Mouse (Mus musculus): Measurements from ENCODE around the gene Strn. TPM values are rescaled to one million over a fixed set of nuclear protein-coding genes. Genes with fewer than 3 reads are reported as not detected.

Gene Strn
- polyA plus RNA-seq, 1 experiment from 2014 or later: 5.8 TPM

- Histone ChIP-seq H3K36me3 (no peaks in the 10 kb centered on the region), H3K9ac (replicated peaks) (no peak overlapping the region), H3K4me1 (peaks cover 1% of the 10 kb centered on the region), H3K27ac (replicated peaks) (no peak overlapping the region), H3K4me2 (replicated peaks) (no peak overlapping the region), H3K27me3 (no peaks in the 10 kb centered on the region), H3K9me3 (no peaks in the 10 kb centered on the region), H3K4me3 (no peak overlapping the region)
- no peak for ATAC-seq (replicated peaks)
- WGBS: 89% methylated on average over 8 of the region's 8 CpGs
These were observed 128.3 kb downstream of the Strn start for GRCm38 (mm10) chr17:78608716-78609115.

- Histone ChIP-seq H3K9me3 (no peaks in the 10 kb centered on the region), H3K9ac (replicated peaks) (no peak overlapping the region), H3K4me1 (peaks cover 6% of the 10 kb centered on the region), H3K4me2 (replicated peaks) (no peak overlapping the region), H3K27ac (replicated peaks) (no peak overlapping the region), H3K27me3 (no peaks in the 10 kb centered on the region), H3K4me3 (no peak overlapping the region), H3K36me3 (no peaks in the 10 kb centered on the region)
- ATAC-seq (replicated peaks): no peak
- 85% methylated on average over 16 of the region's 16 CpGs for WGBS
These were observed 128.8 kb downstream of the Strn start for GRCm38 (mm10) chr17:78608135-78608670.

- Histone ChIP-seq H3K27ac (replicated peaks) (no peak overlapping the region), H3K9me3 (no peaks in the 10 kb centered on the region), H3K27me3 (no peaks in the 10 kb centered on the region), H3K9ac (replicated peaks) (no peak overlapping the region), H3K4me2 (replicated peaks) (no peak overlapping the region), H3K4me3 (no peak overlapping the region), H3K36me3 (no peaks in the 10 kb centered on the region), H3K4me1 (peaks cover 6% of the 10 kb centered on the region)
- WGBS: 71% methylated on average over 6 of the region's 6 CpGs
- no peak for ATAC-seq (replicated peaks)
These were observed 132.6 kb downstream of the Strn start for GRCm38 (mm10) chr17:78604431-78604830.

GRCm38 (mm10) chr17:78603872-78604271 is 133.1 kb downstream of the Strn start:
- Histone ChIP-seq H3K4me2 (replicated peaks) (0 out of 2 replicates have a peak overlapping the region, but pooled peaks have one; percentile 13), H3K9ac (replicated peaks) (no peak overlapping the region), H3K4me3 (no peak overlapping the region), H3K36me3 (no peaks in the 10 kb centered on the region), H3K27ac (replicated peaks) (no peak overlapping the region), H3K4me1 (peaks cover 6% of the 10 kb centered on the region), H3K27me3 (no peaks in the 10 kb centered on the region), H3K9me3 (no peaks in the 10 kb centered on the region)
- peak; percentile 79 for ATAC-seq (replicated peaks)
- 34% methylated on average over 8 of the region's 8 CpGs for WGBS

- ATAC-seq (replicated peaks): no peak
- H3K4me3 ChIP-seq: no peak overlapping the region
- no peaks in the 10 kb centered on the region for H3K27me3 ChIP-seq
- H3K4me2 ChIP-seq (replicated peaks): no peak overlapping the region
- H3K27ac ChIP-seq (replicated peaks): no peak overlapping the region
- WGBS: 86% methylated on average over 14 of the region's 14 CpGs
- H3K9me3 ChIP-seq: no peaks in the 10 kb centered on the region
- H3K4me1 ChIP-seq: peaks cover 6% of the 10 kb centered on the region
- no peaks in the 10 kb centered on the region for H3K36me3 ChIP-seq
- H3K9ac ChIP-seq (replicated peaks): no peak overlapping the region
These were observed 134.7 kb downstream of the Strn start for GRCm38 (mm10) chr17:78602316-78602715.

GRCm38 (mm10) chr17:78601601-78602000 is 135.4 kb downstream of the Strn start:
- Histone ChIP-seq H3K4me1 (peaks cover 6% of the 10 kb centered on the region), H3K4me2 (replicated peaks) (no peak overlapping the region), H3K9ac (replicated peaks) (no peak overlapping the region), H3K36me3 (no peaks in the 10 kb centered on the region), H3K27me3 (no peaks in the 10 kb centered on the region), H3K9me3 (no peaks in the 10 kb centered on the region), H3K27ac (replicated peaks) (no peak overlapping the region), H3K4me3 (no peak overlapping the region)
- no peak for ATAC-seq (replicated peaks)
- 70% methylated on average over 12 of the region's 12 CpGs for WGBS

- Histone ChIP-seq H3K27me3 (no peaks in the 10 kb centered on the region), H3K9ac (replicated peaks) (no peak overlapping the region), H3K4me1 (peaks cover 6% of the 10 kb centered on the region), H3K4me3 (no peak overlapping the region), H3K9me3 (no peaks in the 10 kb centered on the region), H3K4me2 (replicated peaks) (no peak overlapping the region), H3K36me3 (no peaks in the 10 kb centered on the region), H3K27ac (replicated peaks) (no peak overlapping the region)
- 75% methylated on average over 6 of the region's 6 CpGs for WGBS
- no peak for ATAC-seq (replicated peaks)
These were observed 136.0 kb downstream of the Strn start for GRCm38 (mm10) chr17:78601042-78601441.

Other genes with a start within 250 kb of the Strn start
- 12.5 and 15.5 TPM in 2 replicates for gene Vit, start 229.1 kb downstream of the Strn start, polyA plus RNA-seq (2015; fragmentation: Nextera tagmentation; extraction: Ambion mirVana)
- 20.3 and 23.1 TPM in 2 replicates for gene Heatr5b, start 98.2 kb upstream of the Strn start, polyA plus RNA-seq (2015; fragmentation: Nextera tagmentation; extraction: Ambion mirVana)
- 44.0 and 52.4 TPM in 2 replicates for gene Gpatch11, start 98.4 kb upstream of the Strn start, polyA plus RNA-seq (2015; fragmentation: Nextera tagmentation; extraction: Ambion mirVana)
- gene Eif2ak2, start 145.4 kb upstream of the Strn start, polyA plus RNA-seq (2015; fragmentation: Nextera tagmentation; extraction: Ambion mirVana): 2.3 and 3.1 TPM in 2 replicates
- not detected in 2 replicates for gene Sult6b1, start 169.8 kb upstream of the Strn start, polyA plus RNA-seq (2015; fragmentation: Nextera tagmentation; extraction: Ambion mirVana)
- 98.1 and 110 TPM in 2 replicates for gene Cebpzos, start 179.3 kb upstream of the Strn start, polyA plus RNA-seq (2015; fragmentation: Nextera tagmentation; extraction: Ambion mirVana)
- gene Cebpz, start 199.9 kb upstream of the Strn start, polyA plus RNA-seq (2015; fragmentation: Nextera tagmentation; extraction: Ambion mirVana): 56.5 and 64.3 TPM in 2 replicates
- gene Ndufaf7, start 199.9 kb upstream of the Strn start, polyA plus RNA-seq (2015; fragmentation: Nextera tagmentation; extraction: Ambion mirVana): 65.6 and 65.7 TPM in 2 replicates